Mouse (Mus musculus) spleen, adult 2 months (tissue): ENCODE results near the gene Erlin1.

Experiments
- CTCF ChIP-seq: fragments of 200-500 bp; IDR thresholded peaks from 2 replicates; pipeline ENCODE4 v1.5.1; 2011; ENCODE audit warnings: mild to moderate bottlenecking, inconsistent platforms; ENCODE audit not compliant: insufficient read depth, insufficient read length, insufficient replicate concordance; ENCODE audit errors: extremely low read depth
- POLR2A ChIP-seq: fragments of 200-500 bp; IDR thresholded peaks from 2 replicates; pipeline ENCODE4 v1.6.1; 2011; ENCODE audit warnings: low read depth, low read length, inconsistent platforms

DNA sequence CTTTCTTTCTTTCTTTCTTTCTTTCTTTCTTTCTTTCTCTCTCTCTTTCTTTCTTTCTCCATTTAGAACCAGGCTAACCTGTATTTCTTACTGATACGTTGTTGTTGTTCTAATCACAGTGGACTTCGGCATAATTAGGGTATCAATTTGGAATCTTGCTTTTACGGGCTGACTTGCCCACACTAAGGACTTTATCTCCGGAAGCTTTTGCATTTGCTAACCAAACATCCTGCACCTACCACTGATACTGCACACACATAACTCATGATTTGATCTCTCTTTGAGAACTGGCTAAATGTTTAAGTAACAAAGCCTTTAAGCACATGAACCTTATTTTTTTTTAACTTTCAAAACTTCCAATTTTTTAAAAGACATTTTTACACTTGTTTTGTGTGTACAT, 19.2 kb downstream of the Erlin1 start:
- no peak for TF ChIP-seq POLR2A
- no peak for TF ChIP-seq CTCF
